Comparison of ENCODE assay signal across 9 mouse cellular contexts in the genomic region with DNA sequence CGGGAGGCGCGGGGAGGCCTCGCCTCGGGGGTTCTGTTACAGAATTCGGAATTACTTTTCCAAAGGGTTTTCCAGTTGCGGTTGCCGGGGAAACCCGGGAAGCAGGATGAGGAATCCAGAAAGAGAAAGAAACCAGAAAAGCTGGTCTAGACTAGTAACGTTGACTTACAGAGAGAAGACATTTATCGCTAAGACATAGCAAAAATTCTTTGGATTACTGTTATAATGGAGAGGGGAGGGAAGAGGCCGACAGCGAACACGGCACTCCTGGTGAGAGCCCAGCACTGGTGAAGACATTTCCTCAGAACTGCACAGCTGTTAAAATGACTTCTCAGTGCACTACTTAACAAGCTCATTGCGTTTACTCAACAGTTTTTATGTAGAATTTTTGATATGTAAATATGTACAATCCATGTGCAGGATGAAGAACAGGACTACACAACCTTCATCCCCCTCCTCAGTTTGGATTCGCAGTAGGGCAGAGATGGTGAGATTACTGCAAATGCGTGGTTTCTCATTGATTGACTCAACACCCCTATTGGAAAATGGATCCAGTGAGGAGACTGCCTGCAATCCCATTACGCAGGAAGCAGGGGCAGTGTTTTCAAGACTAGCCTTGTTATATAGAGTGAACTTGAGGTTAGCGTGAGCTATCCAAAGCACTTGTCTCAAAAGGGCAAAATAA. TPM values are rescaled to one million over a fixed set of nuclear protein-coding genes. Genes with fewer than 3 reads are reported as not detected.
DNase-seq lines count a peak whose midpoint lies in the region; ATAC-seq and TF ChIP-seq lines count a peak whose summit lies in the region.
"Had no signal": no experiment of that assay in that cellular context is flagged by ENCODE, and none has a peak within 500 bp of the region (broad histone marks: within the 10 kb centered on the region; RNA-seq: fewer than 3 reads in every experiment).

No protein-coding gene starts in this region.

- H3K4me1 ChIP-seq in heart, adult 2 months (ENCODE audit: control insufficient read depth, insufficient read depth, low read length) = no peaks in the 10 kb centered on the region
- H3K4me1 ChIP-seq in forebrain, embryonic 11.5 days (replicated peaks; ENCODE audit: control insufficient read depth, insufficient read depth, low read length) = no peaks in the 10 kb centered on the region
- H3K4me1 ChIP-seq in limb, embryonic 14.5 days (ENCODE audit: control insufficient read depth, insufficient read depth, low read length) = 0 out of 2 replicates have a peak, but pooled peaks cover 4% of the 10 kb centered on the region
- H3K4me1 ChIP-seq in stomach, embryonic 16.5 days (ENCODE audit: control insufficient read depth, insufficient read depth, low read length) = peaks cover 9% of the 10 kb centered on the region; the same call in 1 of the 2 replicates

- no peaks in the 10 kb centered on the region for H3K27me3 ChIP-seq in heart, adult 2 months (ENCODE audit: control insufficient read depth, insufficient read depth, low read length)
- H3K27me3 ChIP-seq in forebrain, embryonic 11.5 days (ENCODE audit: control insufficient read depth, insufficient read depth, low read length) = no peaks in the 10 kb centered on the region
- no peaks in the 10 kb centered on the region for H3K27me3 ChIP-seq in limb, embryonic 14.5 days (ENCODE audit: control insufficient read depth, insufficient read depth, low read length)
- no peaks in the 10 kb centered on the region for H3K27me3 ChIP-seq in stomach, embryonic 16.5 days (ENCODE audit: control insufficient read depth, insufficient read depth, low read length)

- TF ChIP-seq POLR2A in heart, adult 2 months (IDR thresholded peaks at IDR 0.05; ENCODE audit: insufficient read depth, low read depth, low read length) = no peak
- no peak for TF ChIP-seq POLR2A in limb, embryonic 14.5 days (IDR thresholded peaks at IDR 0.05; ENCODE audit: borderline replicate concordance, extremely low read depth, insufficient read depth, insufficient read length)

- H3K9me3 ChIP-seq in forebrain, embryonic 11.5 days (ENCODE audit: control insufficient read depth, low read length) = no peaks in the 10 kb centered on the region
- H3K9me3 ChIP-seq in limb, embryonic 14.5 days (ENCODE audit: control insufficient read depth, low read length) = no peaks in the 10 kb centered on the region
- H3K9me3 ChIP-seq in stomach, embryonic 16.5 days (replicated peaks; ENCODE audit: control insufficient read depth, low read length) = no peaks in the 10 kb centered on the region

- DNase-seq in heart, adult 2 months = no peak
- no peak for DNase-seq in heart, postnatal 4 days
- DNase-seq in ES-CJ7 (ENCODE audit: low read depth, low spot score) = peak; percentile 37
- DNase-seq in forebrain, embryonic 11.5 days (ENCODE audit: low spot score) = no peak
- peak; percentile 19 for DNase-seq in limb, embryonic 14.5 days (ENCODE audit: low spot score)
- DNase-seq in right cerebral cortex, postnatal 25 days = no peak
- DNase-seq in urinary bladder, postnatal 14 days (ENCODE audit: low spot score) = no peak

- no peak for TF ChIP-seq EP300 in heart, adult 2 months (IDR thresholded peaks at IDR 0.05; ENCODE audit: insufficient read depth, low read depth, low read length)

- peak overlapping the region; percentile 89 for H3K4me3 ChIP-seq in heart, adult 2 months
- H3K4me3 ChIP-seq in forebrain, embryonic 11.5 days (ENCODE audit: low read depth, low read length) = peak overlapping the region; percentile 65
- H3K4me3 ChIP-seq in limb, embryonic 14.5 days (replicated peaks; ENCODE audit: low read length) = peak overlapping the region; percentile 55
- peak overlapping the region; percentile 62 for H3K4me3 ChIP-seq in stomach, embryonic 16.5 days (replicated peaks; ENCODE audit: low read length)

- WGBS in heart, adult 2 months = 6% methylated on average over 19 of the region's 19 CpGs
- WGBS in forebrain, embryonic 11.5 days = 6% methylated on average over 19 of the region's 19 CpGs
- WGBS in limb, embryonic 14.5 days = 3% methylated on average over 19 of the region's 19 CpGs
- 5% methylated on average over 19 of the region's 19 CpGs for WGBS in stomach, embryonic 16.5 days

- intact Hi-C loops in heart, adult 2 months (cut with DNase I) = loop anchor here (5.0 to 10.0 kb wide), 2 partner anchors 78 to 316 kb away; partner anchors contain the start of genes 4933430I17Rik and Pole3

- H3K36me3 ChIP-seq in heart, adult 2 months (ENCODE audit: control insufficient read depth, insufficient read depth, low read length) = no peaks in the 10 kb centered on the region; the same call in 1 of the 2 replicates
- H3K36me3 ChIP-seq in forebrain, embryonic 11.5 days (ENCODE audit: control insufficient read depth, insufficient read depth, low read length) = peaks cover 2% of the 10 kb centered on the region; the same call in 1 of the 2 replicates
- H3K36me3 ChIP-seq in limb, embryonic 14.5 days (ENCODE audit: control insufficient read depth, insufficient read depth, low read length) = peaks cover 8% of the 10 kb centered on the region
- H3K36me3 ChIP-seq in stomach, embryonic 16.5 days (ENCODE audit: control insufficient read depth, insufficient read depth, low read length) = peaks cover 1% of the 10 kb centered on the region; the same call in 1 of the 2 replicates

- H3K9ac ChIP-seq in heart, adult 2 months (ENCODE audit: low read depth, low read length) = peak overlapping the region; percentile 67
- H3K9ac ChIP-seq in forebrain, embryonic 11.5 days (ENCODE audit: low read length) = peak overlapping the region; percentile 91
- H3K9ac ChIP-seq in limb, embryonic 14.5 days (ENCODE audit: low read depth, low read length, severe bottlenecking) = peak overlapping the region; percentile 71
- peak overlapping the region; percentile 79 for H3K9ac ChIP-seq in stomach, embryonic 16.5 days (ENCODE audit: low read length)

- no peak for TF ChIP-seq CTCF in heart, adult 2 months (IDR thresholded peaks at IDR 0.05)

- peak overlapping the region; percentile 86 for H3K27ac ChIP-seq in heart, adult 2 months
- peak overlapping the region; percentile 79 for H3K27ac ChIP-seq in forebrain, embryonic 11.5 days (ENCODE audit: low read depth, low read length)
- peak overlapping the region; percentile 92 for H3K27ac ChIP-seq in limb, embryonic 14.5 days (replicated peaks; ENCODE audit: low read depth, low read length)
- peak overlapping the region; percentile 91 for H3K27ac ChIP-seq in stomach, embryonic 16.5 days (ENCODE audit: low read length)

- H3K4me2 ChIP-seq in forebrain, embryonic 11.5 days (ENCODE audit: low read depth, low read length, severe bottlenecking) = peak overlapping the region; percentile 64
- H3K4me2 ChIP-seq in limb, embryonic 14.5 days (replicated peaks; ENCODE audit: low read depth, low read length, severe bottlenecking) = peak overlapping the region; percentile 56
- peak overlapping the region; percentile 61 for H3K4me2 ChIP-seq in stomach, embryonic 16.5 days (ENCODE audit: low read depth, low read length)

- ATAC-seq in forebrain, embryonic 11.5 days (replicated peaks; ENCODE audit: low FRiP score) = peak; percentile 35
- ATAC-seq in limb, embryonic 14.5 days (ENCODE audit: low FRiP score, low read depth) = peak; percentile 66
- peak; percentile 59 for ATAC-seq in stomach, embryonic 16.5 days (ENCODE audit: insufficient read depth, low FRiP score)

- no peaks in the 10 kb centered on the region for H3K79me2 ChIP-seq in heart, adult 2 months (replicated peaks; ENCODE audit: control insufficient read depth, insufficient read depth, low read length)

RNA-seq across cellular contexts. Expression of gene Zfp37, which starts 22.0 kb away (rescaled TPM):
- 1 to 10 TPM; 1.5 to 2.0 TPM for total RNA-seq in heart, adult 2 months (2021)
- 0.25 and 0.88 TPM in 2 replicates for polyA plus RNA-seq in heart, adult 2 months (2012; rRNA removed)
- total RNA-seq in heart, postnatal 4 days (2021) = 1 to 10 TPM; 7.8 to 8.3 TPM
- polyA plus RNA-seq in forebrain, embryonic 11.5 days (2014; fragmentation: Nextera tagmentation; extraction: Ambion mirVana) = 26.3 and 28.7 TPM in 2 replicates
- polyA plus RNA-seq in limb, embryonic 14.5 days (2012; rRNA removed) = 6.2 and 7.2 TPM in 2 replicates
- 9.5 and 12.0 TPM in 2 replicates for polyA plus RNA-seq in limb, embryonic 14.5 days (2014; fragmentation: Nextera tagmentation; extraction: Ambion mirVana)
- 6.6 and 7.7 TPM in 2 replicates for polyA plus RNA-seq in stomach, embryonic 16.5 days (2015; fragmentation: Nextera tagmentation; extraction: Ambion mirVana)

RNA-seq across cellular contexts. Expression of gene Slc31a2, which starts 53.5 kb away (rescaled TPM):
- 10 to 100 TPM; 19.9 to 22.9 TPM for total RNA-seq in heart, adult 2 months (2021)
- polyA plus RNA-seq in heart, adult 2 months (2012; rRNA removed) = 19.1 and 27.8 TPM in 2 replicates
- 1 to 10 TPM; 7.9 TPM for total RNA-seq in heart, postnatal 4 days (2021)
- polyA plus RNA-seq in forebrain, embryonic 11.5 days (2014; fragmentation: Nextera tagmentation; extraction: Ambion mirVana) = 7.9 and 8.9 TPM in 2 replicates
- 14.4 and 15.8 TPM in 2 replicates for polyA plus RNA-seq in limb, embryonic 14.5 days (2012; rRNA removed)
- polyA plus RNA-seq in limb, embryonic 14.5 days (2014; fragmentation: Nextera tagmentation; extraction: Ambion mirVana) = 15.2 and 15.6 TPM in 2 replicates
- 28.0 and 28.3 TPM in 2 replicates for polyA plus RNA-seq in stomach, embryonic 16.5 days (2015; fragmentation: Nextera tagmentation; extraction: Ambion mirVana)

RNA-seq across cellular contexts. Expression of gene Mup21, which starts 58.2 kb away (rescaled TPM):
- total RNA-seq in heart, adult 2 months (2021) = not detected
- not detected in 2 replicates for polyA plus RNA-seq in heart, adult 2 months (2012; rRNA removed)
- total RNA-seq in heart, postnatal 4 days (2021) = not detected
- not detected in 2 replicates for polyA plus RNA-seq in forebrain, embryonic 11.5 days (2014; fragmentation: Nextera tagmentation; extraction: Ambion mirVana)
- not detected in 2 replicates for polyA plus RNA-seq in limb, embryonic 14.5 days (2012; rRNA removed)
- not detected in 2 replicates for polyA plus RNA-seq in limb, embryonic 14.5 days (2014; fragmentation: Nextera tagmentation; extraction: Ambion mirVana)
- polyA plus RNA-seq in stomach, embryonic 16.5 days (2015; fragmentation: Nextera tagmentation; extraction: Ambion mirVana) = not detected in 2 replicates
- total RNA-seq: layer of hippocampus, postnatal 14 days had no signal

Comparison
In these comparisons a context has a peak if more than half of its experiments do, and no peak if none do; other contexts are left out.
1. DNase-seq: peak in ES-CJ7 (single experiment) and limb, embryonic 14.5 days (single experiment); none in heart, adult 2 months (0 of 2), heart, postnatal 4 days (single experiment), forebrain, embryonic 11.5 days (single experiment), right cerebral cortex, postnatal 25 days (single experiment) and urinary bladder, postnatal 14 days (single experiment).
2. Peak in every context shown above with its lines, with median percentiles within 50 percentile points of each other: H3K27ac ChIP-seq, H3K4me3 ChIP-seq, H3K9ac ChIP-seq, ATAC-seq and H3K4me2 ChIP-seq.